Mouse (Mus musculus) ES-E14 (cell line): ENCODE data around the gene Limd1.

Experiments
- CHD2 ChIP-seq: IDR thresholded peaks from 2 replicates; pipeline ENCODE4 v1.6.1; 2014; ENCODE audit warnings: mild to moderate bottlenecking, low read depth, low read length, inconsistent platforms
- HCFC1 ChIP-seq: IDR thresholded peaks from 2 replicates; pipeline ENCODE4 v1.6.1; 2012; ENCODE audit warnings: low read length, inconsistent platforms, borderline replicate concordance; ENCODE audit not compliant: insufficient read depth
- MAFK ChIP-seq: IDR thresholded peaks from 2 replicates; pipeline ENCODE4 v1.6.1; 2014; ENCODE audit warnings: mild to moderate bottlenecking, low read depth, low read length, inconsistent platforms; ENCODE audit not compliant: insufficient read depth
- ZC3H11A ChIP-seq: IDR thresholded peaks from 2 replicates; pipeline ENCODE4 v1.6.1; 2012; ENCODE audit warnings: low read depth, mild to moderate bottlenecking, inconsistent platforms, low read length, borderline replicate concordance

- no peak for TF ChIP-seq CHD2
- no peak for TF ChIP-seq ZC3H11A
- no peak for TF ChIP-seq HCFC1
- no peak for TF ChIP-seq MAFK
Observed at GRCm38 (mm10) chr9:123539093-123539492, 60.6 kb downstream of the Limd1 start.
